Mouse (Mus musculus) liver, embryonic 14.5 days (tissue): ENCODE measurements around the gene Cd300ld3.

Experiments used
- CTCF ChIP-seq: IDR thresholded peaks from 2 replicates; pipeline ENCODE4 v1.5.1; 2016; ENCODE audit warnings: antibody characterized with exemption, low read depth, control low read depth
- EP300 ChIP-seq: IDR thresholded peaks from 2 replicates; pipeline ENCODE4 v1.6.1; 2016; ENCODE audit warnings: antibody characterized with exemption, low read depth

- no peak for TF ChIP-seq CTCF
- no peak for TF ChIP-seq EP300
Observed at GRCm38 (mm10) chr11:115004070-115004469, 44.1 kb downstream of the Cd300ld3 start.
